Mouse (Mus musculus) right cerebral cortex, postnatal 4 days (tissue): ENCODE data around the gene Epb41l5.

Source experiments
- DNase-seq: peaks from one replicate; pipeline ENCODE4 v3.0.0-alpha.2; 2022

Gene Epb41l5

DNA sequence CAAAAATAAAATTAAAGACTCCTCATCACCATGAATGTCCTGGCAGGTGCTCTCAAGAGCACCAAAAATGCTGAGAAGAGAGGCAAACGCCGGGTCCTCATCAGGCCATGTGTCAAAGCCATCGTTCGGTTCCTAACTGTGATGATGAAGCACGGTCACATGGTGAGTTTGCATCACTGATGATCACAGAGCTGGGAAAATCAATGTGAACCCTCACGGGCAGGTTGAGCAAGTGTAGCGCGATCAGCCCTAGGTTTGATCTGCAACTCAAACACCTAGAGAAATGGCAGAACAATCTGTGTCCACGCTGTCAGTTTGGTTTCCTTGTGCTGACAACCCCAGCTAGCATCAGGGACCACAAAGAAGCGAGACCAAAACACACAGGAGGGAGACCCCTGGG is 149.3 kb downstream of the Epb41l5 start:
- no peak for DNase-seq

- DNase-seq, result no peak
Measured at GRCm38 (mm10) chr1:119498536-119499231, 150.1 kb downstream of the Epb41l5 start.

- DNase-seq, result no peak
Measured at GRCm38 (mm10) chr1:119497346-119498004, 151.3 kb downstream of the Epb41l5 start.

DNA sequence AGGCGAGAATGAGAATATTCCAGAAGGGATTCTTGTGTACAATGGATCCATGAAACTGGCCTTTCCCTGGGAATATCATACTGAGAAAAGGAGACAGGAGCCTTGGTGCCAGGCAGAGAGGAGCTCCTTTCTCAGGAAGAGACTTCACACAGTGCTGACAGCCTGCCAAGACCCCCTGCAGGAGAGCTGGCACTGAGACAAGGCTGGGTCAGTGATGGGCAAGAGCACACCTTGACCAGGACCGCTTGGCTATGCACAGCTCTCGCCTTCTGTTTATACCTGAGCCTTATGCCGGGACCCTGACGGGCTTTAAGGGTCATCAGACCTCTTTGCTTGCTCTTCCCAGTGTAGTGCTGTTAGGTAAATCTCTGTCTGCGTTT is 153.4 kb downstream of the Epb41l5 start:
- DNase-seq, result no peak
